Mouse (Mus musculus): ENCODE results near the gene Vwa3a.

DNA sequence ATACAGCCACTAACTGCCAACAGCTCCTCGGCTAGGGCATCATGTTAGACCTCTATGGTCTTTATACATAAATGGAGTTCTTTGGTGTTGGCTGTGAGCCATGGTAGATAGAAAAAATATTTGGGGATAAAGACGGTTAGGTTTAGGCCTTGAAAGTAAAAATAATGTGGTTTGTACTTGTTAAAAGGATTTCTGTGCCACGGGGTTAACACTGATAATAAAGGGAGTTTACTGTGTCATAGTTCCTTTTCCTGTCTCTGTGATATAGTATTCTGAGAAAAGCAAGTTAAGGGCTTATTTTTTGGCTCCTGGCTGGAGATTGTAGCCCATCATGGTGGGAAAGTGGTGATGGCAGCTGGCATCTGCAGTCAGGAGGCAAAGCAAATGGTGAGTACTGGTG, 35.2 kb upstream of the Vwa3a start:
- TF ChIP-seq CTCF (IDR thresholded peaks at IDR 0.05; ENCODE audit: low read depth) (no peak), EP300 (IDR thresholded peaks at IDR 0.05; ENCODE audit: low read depth) (0 out of 2 replicates have a peak, but pooled peaks have one; percentile 7)

Measured in liver, postnatal 0 days (tissue).